Mouse (Mus musculus): ENCODE data around the gene Foxp4.

Foxp4 gene

GRCm38 (mm10) chr17:47821339-47821738 is 103.1 kb downstream of the Foxp4 start:
- DNase-seq (ENCODE audit: extremely low read depth, insufficient read length, low spot score) = no peak

GRCm38 (mm10) chr17:47818038-47818725 is 106.3 kb downstream of the Foxp4 start:
- DNase-seq (ENCODE audit: extremely low read depth, insufficient read length, low spot score) = no peak
